23 mouse cellular contexts compared by ENCODE assay signal in genomic region chr7:37617880-37618279, GRCm38 (mm10).
"Had no signal": no experiment of that assay in that cellular context is flagged by ENCODE, and none has a peak within 500 bp of the region (broad histone marks: within the 10 kb centered on the region; RNA-seq: fewer than 3 reads in every experiment).

No protein-coding gene starts in this region.

- H3K36me3 ChIP-seq: heart, embryonic 13.5 days; heart, embryonic 15.5 days; hindbrain, embryonic 13.5 days; hindbrain, embryonic 15.5 days; limb, embryonic 10.5 days; limb, embryonic 12.5 days had no signal

- H3K27me3 ChIP-seq: hindbrain, embryonic 13.5 days; hindbrain, embryonic 15.5 days had no signal

- DNase-seq: forebrain, postnatal 0 days; gastrocnemius, postnatal 14 days; gastrocnemius, postnatal 36 days; heart, adult 11 months; heart, adult 2 months; heart, postnatal 14 days; heart, postnatal 36 days; kidney, adult 18-20 months; kidney, adult 8-10 months; kidney, postnatal 10 days; kidney, postnatal 25 days; kidney, postnatal 4 days had no signal

- ATAC-seq: forebrain, postnatal 0 days; hindbrain, postnatal 0 days; intestine, postnatal 0 days had no signal

- H3K9me3 ChIP-seq: heart, embryonic 13.5 days; heart, embryonic 15.5 days; hindbrain, embryonic 13.5 days; hindbrain, embryonic 15.5 days; limb, embryonic 10.5 days; limb, embryonic 12.5 days had no signal

- H3K4me3 ChIP-seq: heart, adult 2 months; heart, embryonic 13.5 days; heart, embryonic 15.5 days; hindbrain, embryonic 13.5 days; hindbrain, embryonic 15.5 days; layer of hippocampus, adult 2 months; left cerebral cortex, adult 2 months; limb, embryonic 10.5 days; limb, embryonic 12.5 days had no signal

- H3K4me1 ChIP-seq: hindbrain, embryonic 15.5 days; limb, embryonic 12.5 days had no signal

- H3K27ac ChIP-seq: heart, adult 2 months; heart, embryonic 13.5 days; heart, embryonic 15.5 days; hindbrain, embryonic 13.5 days; hindbrain, embryonic 15.5 days; hindbrain, postnatal 0 days; layer of hippocampus, adult 2 months; left cerebral cortex, adult 2 months; limb, embryonic 10.5 days; limb, embryonic 12.5 days had no signal

- H3K9ac ChIP-seq: forebrain, postnatal 0 days; heart, embryonic 13.5 days; heart, embryonic 15.5 days; hindbrain, embryonic 13.5 days; hindbrain, embryonic 15.5 days; limb, embryonic 12.5 days had no signal

- H3K4me2 ChIP-seq: heart, embryonic 11.5 days; heart, embryonic 13.5 days; heart, embryonic 15.5 days; hindbrain, embryonic 13.5 days; hindbrain, embryonic 15.5 days; limb, embryonic 12.5 days had no signal
